Mouse (Mus musculus): Measurements from ENCODE around the gene Ap1g2. TPM values are rescaled to one million over a fixed set of nuclear protein-coding genes. Genes with fewer than 3 reads are reported as not detected.

The Ap1g2 gene
- polyA plus RNA-seq, 1 experiment from 2014 or later = 29.1 TPM

DNA sequence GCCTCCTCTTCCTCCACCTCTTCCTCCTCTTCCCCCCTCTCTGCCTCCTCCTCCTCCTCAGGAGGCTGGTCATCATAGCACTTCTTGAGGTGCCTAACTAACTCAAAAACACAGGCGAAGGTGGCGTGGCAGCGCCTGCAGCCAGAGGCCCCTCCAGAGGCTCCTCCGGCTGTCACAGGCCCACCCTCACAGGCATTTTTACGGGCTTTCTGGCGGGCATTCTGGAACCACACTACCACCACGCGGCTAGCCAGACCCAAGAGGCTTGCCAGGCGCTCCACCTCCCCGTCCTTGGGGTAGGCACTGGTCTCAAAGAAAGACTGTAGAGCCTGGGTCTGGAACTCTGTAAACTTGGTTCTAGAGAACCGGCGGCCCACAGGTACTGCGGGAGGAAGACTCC, 41.0 kb downstream of the Ap1g2 start:
- no peak overlapping the region for H3K4me2 ChIP-seq (replicated peaks)
- H3K27me3 ChIP-seq = no peaks in the 10 kb centered on the region
- H3K36me3 ChIP-seq = peaks cover 25% of the 10 kb centered on the region
- H3K9me3 ChIP-seq (replicated peaks) = no peaks in the 10 kb centered on the region
- no peak overlapping the region for H3K4me3 ChIP-seq (replicated peaks)
- no peak overlapping the region for H3K27ac ChIP-seq (replicated peaks)
- peaks cover 21% of the 10 kb centered on the region for H3K4me1 ChIP-seq
- no peak overlapping the region for H3K9ac ChIP-seq
- ATAC-seq (ENCODE audit: insufficient number of reproducible peaks, low FRiP score, low TSS enrichment, low read depth) = no peak
- 87% methylated on average over 13 of the region's 13 CpGs for WGBS

DNA sequence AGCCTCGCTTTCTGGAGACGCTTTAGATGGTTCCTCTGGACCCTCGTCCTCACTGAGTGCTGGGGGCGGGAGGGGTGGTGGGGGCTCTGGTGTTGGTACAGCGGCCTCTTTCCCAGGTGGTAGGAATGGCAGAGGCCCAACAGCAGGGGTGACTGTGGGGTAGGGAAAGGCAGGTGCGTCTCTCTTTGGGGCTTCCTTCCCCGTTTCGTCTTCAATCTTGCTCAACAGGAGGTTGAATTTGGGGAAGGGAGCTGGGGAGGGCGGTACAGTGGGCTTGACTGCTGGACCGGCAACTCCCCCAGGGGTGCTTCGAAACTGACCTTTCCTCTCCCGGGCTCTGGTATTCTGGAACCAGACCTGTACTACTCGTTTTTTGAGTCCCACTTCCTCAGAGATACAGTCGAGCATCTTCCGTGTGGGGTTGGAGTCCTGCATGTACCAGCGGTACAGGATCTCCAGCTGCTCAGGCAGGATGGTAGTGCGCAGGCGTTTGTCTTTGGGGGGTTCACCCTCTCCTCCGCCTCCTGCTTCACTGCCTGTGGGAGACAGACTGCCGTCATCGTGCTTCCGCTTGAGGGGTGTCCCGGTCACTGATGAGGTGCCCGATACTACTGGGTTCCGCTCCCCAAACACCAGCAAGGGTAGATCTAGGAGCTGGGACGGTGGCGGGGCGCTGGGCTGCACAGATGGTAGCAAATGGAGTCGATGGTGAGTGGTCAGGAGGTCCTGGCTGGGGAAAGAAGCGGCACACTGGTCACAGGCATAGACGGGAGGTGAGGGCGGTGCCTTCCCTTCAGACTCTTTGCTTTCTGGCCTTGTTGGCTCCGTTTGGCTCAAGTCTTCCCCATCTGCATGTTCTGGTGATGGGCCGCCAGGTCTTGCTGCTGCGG, 41.7 kb downstream of the Ap1g2 start:
- Histone ChIP-seq H3K27me3 (no peaks in the 10 kb centered on the region), H3K4me3 (replicated peaks) (no peak overlapping the region), H3K9ac (no peak overlapping the region), H3K27ac (replicated peaks) (no peak overlapping the region), H3K4me1 (peaks cover 23% of the 10 kb centered on the region), H3K9me3 (replicated peaks) (no peaks in the 10 kb centered on the region), H3K36me3 (peaks cover 25% of the 10 kb centered on the region), H3K4me2 (replicated peaks) (no peak overlapping the region)
- ATAC-seq (ENCODE audit: insufficient number of reproducible peaks, low FRiP score, low TSS enrichment, low read depth) = no peak
- 79% methylated on average over 35 of the region's 35 CpGs for WGBS

DNA sequence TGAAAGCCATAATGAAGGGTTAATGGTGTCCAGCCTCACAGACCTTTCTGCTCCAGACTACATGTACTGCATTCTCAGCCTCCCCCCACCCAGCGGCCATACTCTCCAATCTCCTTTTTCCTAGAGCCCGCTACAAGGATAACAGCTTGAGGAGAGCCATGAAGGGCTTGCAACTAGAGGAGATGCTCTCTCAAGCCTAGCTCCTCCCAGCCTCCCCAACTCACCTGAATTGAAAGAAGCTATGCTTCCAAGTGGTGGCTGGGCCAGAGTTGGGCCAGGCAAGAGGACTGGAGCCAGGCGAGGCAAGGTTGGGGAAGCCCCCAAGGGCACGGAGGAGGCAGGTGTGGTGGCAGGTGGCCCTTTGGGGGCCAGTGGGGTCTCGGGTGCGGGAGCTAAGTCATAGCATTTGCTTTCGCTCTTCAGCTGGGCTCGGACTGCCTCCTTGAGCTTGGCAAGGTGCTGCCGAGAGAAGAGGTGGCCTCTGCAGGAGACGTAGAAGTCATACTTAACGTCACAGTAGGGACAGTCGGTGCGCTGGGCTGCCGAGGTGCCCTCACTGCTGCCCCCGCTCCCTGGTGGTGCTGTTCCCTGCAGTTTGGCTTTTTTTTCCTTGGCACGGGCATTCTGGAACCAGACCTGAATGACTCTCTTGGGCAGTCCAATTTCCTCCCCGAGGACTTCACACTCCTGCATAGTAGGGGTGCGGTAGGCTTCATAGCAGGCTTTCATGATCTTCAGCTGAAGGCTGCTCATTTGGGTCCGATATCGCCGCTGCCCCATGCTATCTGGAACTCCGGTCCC, 42.6 kb downstream of the Ap1g2 start:
- WGBS = 84% methylated on average over 22 of the region's 22 CpGs
- peaks cover 29% of the 10 kb centered on the region for H3K4me1 ChIP-seq

DNA sequence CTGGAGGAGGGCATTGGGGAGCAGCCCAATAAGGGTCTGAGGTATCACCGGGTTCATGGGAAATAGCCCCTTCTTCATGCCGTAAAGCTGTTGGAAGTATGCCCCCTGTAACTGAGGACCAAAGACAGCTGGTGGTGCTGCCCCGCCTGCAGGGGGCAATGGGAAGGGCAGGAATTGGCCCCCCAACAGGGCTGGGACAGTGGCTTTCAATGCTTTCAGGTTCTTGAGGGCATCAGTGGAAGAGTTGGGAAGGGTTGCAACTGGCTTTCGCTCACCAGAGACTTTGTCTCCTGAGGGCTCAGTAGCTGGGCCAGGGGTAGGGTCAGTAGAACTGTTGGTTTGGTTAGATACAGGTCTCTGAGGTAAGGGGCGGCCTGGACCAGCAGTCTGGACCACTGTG, 43.3 kb downstream of the Ap1g2 start:
- WGBS = 89% methylated on average over 5 of the region's 5 CpGs
- Histone ChIP-seq H3K9ac (no peak overlapping the region), H3K4me1 (peaks cover 29% of the 10 kb centered on the region), H3K27ac (replicated peaks) (no peak overlapping the region), H3K9me3 (replicated peaks) (no peaks in the 10 kb centered on the region), H3K27me3 (no peaks in the 10 kb centered on the region), H3K4me2 (replicated peaks) (no peak overlapping the region), H3K4me3 (replicated peaks) (no peak overlapping the region), H3K36me3 (peaks cover 25% of the 10 kb centered on the region)
- ATAC-seq (ENCODE audit: insufficient number of reproducible peaks, low FRiP score, low TSS enrichment, low read depth) = no peak

More for the DNA sequence above, 42.6 kb downstream of the Ap1g2 start:
- Histone ChIP-seq H3K4me3 (replicated peaks) (no peak overlapping the region), H3K27ac (replicated peaks) (no peak overlapping the region), H3K27me3 (no peaks in the 10 kb centered on the region), H3K4me2 (replicated peaks) (no peak overlapping the region), H3K36me3 (peaks cover 25% of the 10 kb centered on the region), H3K9me3 (replicated peaks) (no peaks in the 10 kb centered on the region), H3K9ac (no peak overlapping the region)
- ATAC-seq (ENCODE audit: insufficient number of reproducible peaks, low FRiP score, low TSS enrichment, low read depth) = no peak

DNA sequence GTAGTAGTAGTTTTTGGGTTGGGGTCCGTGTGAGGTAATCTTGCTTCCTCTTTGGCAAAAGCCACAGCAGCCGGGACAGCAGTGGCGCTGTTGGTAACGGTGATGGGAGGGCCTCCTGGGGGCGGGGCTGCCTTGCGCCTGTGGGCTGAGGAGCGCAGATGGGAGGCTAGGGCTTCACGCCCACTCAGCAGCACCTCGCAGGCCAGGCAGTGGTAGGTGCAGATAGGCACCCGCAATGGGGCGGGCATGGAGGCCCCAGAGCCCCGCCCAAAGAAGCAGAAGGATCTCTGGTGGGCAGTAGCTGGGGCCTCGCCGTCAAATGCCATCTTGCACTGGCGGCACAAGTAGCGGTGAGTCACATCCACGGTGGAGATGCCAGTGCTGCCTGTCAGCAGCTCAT, 43.8 kb downstream of the Ap1g2 start:
- no peak overlapping the region for H3K9ac ChIP-seq
- no peak overlapping the region for H3K4me3 ChIP-seq (replicated peaks)
- H3K27ac ChIP-seq (replicated peaks) = no peak overlapping the region
- no peaks in the 10 kb centered on the region for H3K9me3 ChIP-seq (replicated peaks)
- no peak for ATAC-seq (ENCODE audit: insufficient number of reproducible peaks, low FRiP score, low TSS enrichment, low read depth)
- 23% methylated on average over 17 of the region's 17 CpGs for WGBS
- peak overlapping the region; percentile 38 for H3K4me2 ChIP-seq (replicated peaks)
- peaks cover 29% of the 10 kb centered on the region for H3K4me1 ChIP-seq
- no peaks in the 10 kb centered on the region for H3K27me3 ChIP-seq
- H3K36me3 ChIP-seq = peaks cover 23% of the 10 kb centered on the region

DNA sequence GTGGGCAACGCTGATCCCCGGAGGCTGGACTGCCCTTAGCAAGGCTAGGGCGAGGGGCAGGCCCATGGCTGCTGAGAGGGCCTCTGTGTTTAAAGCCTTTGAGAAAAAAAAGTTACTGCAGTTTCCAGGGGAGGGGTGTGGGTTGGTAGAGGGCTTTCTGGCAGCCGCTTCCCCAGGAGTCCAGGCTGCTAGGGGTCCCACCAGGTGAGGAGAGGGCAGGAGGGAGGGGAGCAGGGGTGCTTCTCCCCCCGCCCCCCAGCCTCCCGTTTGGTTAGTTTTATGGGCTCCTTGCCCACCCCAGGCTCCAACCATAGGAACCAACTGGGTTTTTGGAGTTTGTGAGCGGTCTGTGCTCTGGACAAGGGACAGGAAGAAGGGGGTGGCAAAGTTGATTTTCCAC, 44.5 kb downstream of the Ap1g2 start:
- Histone ChIP-seq H3K9ac (no peak overlapping the region), H3K27ac (replicated peaks) (no peak overlapping the region), H3K36me3 (peaks cover 19% of the 10 kb centered on the region), H3K27me3 (no peaks in the 10 kb centered on the region), H3K4me2 (replicated peaks) (no peak overlapping the region), H3K4me3 (replicated peaks) (no peak overlapping the region), H3K4me1 (peaks cover 29% of the 10 kb centered on the region), H3K9me3 (replicated peaks) (no peaks in the 10 kb centered on the region)
- 46% methylated on average over 7 of the region's 7 CpGs for WGBS
- ATAC-seq (ENCODE audit: insufficient number of reproducible peaks, low FRiP score, low TSS enrichment, low read depth) = no peak

DNA sequence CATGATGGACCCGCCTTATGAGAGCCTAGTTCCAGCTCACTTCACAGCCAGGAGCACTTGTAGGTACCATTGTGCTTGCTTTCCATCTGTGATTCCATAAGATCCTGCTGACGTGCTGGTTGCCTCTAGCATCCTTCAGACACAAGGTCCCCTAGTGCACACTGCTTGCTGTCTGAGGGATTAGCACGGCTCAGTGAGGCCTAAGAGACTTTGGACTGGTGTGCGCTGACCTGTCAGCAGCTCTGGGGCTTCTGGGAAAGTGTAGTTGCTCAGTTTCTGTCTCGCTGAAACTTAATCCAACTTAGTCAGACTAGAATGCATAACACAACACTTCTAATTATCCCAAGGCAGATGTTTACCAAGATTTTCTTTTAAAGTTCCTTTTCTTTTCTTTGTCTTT, 46.5 kb downstream of the Ap1g2 start:
- Histone ChIP-seq H3K4me2 (replicated peaks) (no peak overlapping the region), H3K4me1 (peaks cover 32% of the 10 kb centered on the region), H3K9ac (no peak overlapping the region), H3K9me3 (replicated peaks) (no peaks in the 10 kb centered on the region), H3K27ac (replicated peaks) (no peak overlapping the region), H3K27me3 (no peaks in the 10 kb centered on the region), H3K4me3 (replicated peaks) (no peak overlapping the region), H3K36me3 (peaks cover 4% of the 10 kb centered on the region; the same call in 1 of the 2 replicates)
- ATAC-seq (ENCODE audit: insufficient number of reproducible peaks, low FRiP score, low TSS enrichment, low read depth) = no peak
- WGBS = 51% methylated on average over 5 of the region's 5 CpGs

DNA sequence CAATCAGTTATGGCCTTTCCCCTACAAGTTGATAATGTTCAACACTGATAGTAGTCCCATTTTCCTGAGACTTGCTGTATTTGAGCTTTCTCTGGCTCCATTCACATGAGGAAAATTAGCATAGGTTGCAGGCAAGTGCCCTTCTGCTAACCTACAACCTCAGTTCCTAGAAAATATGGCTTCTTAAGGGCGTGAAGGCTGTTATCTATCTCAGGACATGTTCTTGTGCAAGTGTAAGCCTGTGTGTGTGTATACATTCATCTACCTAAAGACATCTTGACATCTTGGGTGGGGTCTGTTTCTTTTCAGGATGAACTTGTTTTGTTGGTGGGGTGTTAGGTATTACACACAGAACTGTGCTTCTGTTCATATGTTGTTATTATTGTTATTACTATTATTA, 47.4 kb downstream of the Ap1g2 start:
- Histone ChIP-seq H3K27ac (replicated peaks) (no peak overlapping the region), H3K36me3 (no peaks in the 10 kb centered on the region), H3K9me3 (replicated peaks) (no peaks in the 10 kb centered on the region), H3K4me2 (replicated peaks) (no peak overlapping the region), H3K4me1 (peaks cover 33% of the 10 kb centered on the region), H3K9ac (no peak overlapping the region), H3K27me3 (no peaks in the 10 kb centered on the region), H3K4me3 (replicated peaks) (no peak overlapping the region)
- WGBS = 69% methylated on average over 1 of the region's 1 CpGs
- ATAC-seq (ENCODE audit: insufficient number of reproducible peaks, low FRiP score, low TSS enrichment, low read depth) = no peak

DNA sequence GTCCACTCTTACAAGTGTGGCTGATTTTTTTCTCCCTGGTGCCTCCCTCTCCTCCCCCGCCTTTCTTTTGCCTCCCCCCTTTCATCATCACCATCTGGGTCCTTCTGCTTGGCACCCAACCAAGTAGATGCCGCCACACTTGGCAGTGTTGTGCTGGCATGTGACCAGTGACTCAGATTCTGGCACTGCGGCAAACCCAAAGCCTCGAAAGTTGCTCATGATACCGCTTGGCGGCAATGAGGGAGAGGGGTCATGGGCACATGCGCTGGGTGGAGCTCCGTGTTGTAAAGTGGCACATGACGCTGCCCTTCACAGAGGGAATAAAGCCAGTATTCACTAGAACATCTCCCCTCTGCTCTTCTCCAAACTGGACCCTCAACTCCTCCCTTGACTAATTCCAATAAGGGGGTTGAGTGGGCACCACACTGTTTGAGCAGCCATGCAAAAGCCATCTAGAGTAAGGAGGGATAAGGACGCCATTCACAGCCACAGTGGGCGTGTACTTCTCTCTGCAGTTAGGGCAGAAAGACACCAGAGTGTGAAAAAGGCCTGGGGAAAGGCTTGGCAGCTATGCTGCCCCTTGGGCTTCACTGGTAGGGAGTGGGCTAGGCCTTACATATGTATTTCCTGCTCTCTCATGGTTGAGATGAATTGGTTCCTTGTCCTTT, 51.1 kb downstream of the Ap1g2 start:
- WGBS = 67% methylated on average over 11 of the region's 11 CpGs
- H3K27me3 ChIP-seq = no peaks in the 10 kb centered on the region

DNA sequence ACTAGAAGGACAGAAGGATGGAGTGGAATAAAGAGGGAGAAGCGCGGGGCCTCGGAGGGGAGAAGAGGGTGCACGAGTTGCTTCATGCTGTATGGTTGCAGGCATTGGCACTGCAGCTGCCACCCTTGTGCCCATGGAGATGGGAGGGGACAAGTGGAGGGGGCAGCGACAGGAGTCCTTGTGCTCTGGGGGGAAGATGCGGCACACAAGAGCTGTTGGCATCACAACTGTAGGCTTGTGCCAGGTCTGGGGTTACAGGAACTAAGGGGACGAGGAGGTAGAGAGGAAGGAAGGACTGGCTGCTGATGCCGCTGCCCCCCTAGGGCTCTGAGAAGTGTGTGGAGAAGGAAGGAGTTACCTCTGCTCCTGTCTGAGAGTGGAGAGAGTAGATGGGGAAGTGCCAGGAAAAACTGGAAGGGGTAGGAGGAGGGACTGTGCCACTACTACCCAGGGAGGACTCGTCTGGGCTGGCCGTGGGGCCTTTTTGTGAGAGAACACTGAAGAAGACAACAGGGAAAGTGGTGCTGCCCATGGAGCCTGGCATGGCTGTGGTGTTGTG, 52.1 kb downstream of the Ap1g2 start:
- no peak overlapping the region for H3K4me3 ChIP-seq (replicated peaks)
- 84% methylated on average over 10 of the region's 10 CpGs for WGBS
- H3K9me3 ChIP-seq (replicated peaks) = no peaks in the 10 kb centered on the region
- no peaks in the 10 kb centered on the region for H3K27me3 ChIP-seq
- no peak overlapping the region for H3K27ac ChIP-seq (replicated peaks)
- H3K36me3 ChIP-seq = no peaks in the 10 kb centered on the region
- no peak overlapping the region for H3K9ac ChIP-seq
- H3K4me1 ChIP-seq = peaks cover 11% of the 10 kb centered on the region
- no peak overlapping the region for H3K4me2 ChIP-seq (replicated peaks)
- ATAC-seq (ENCODE audit: insufficient number of reproducible peaks, low FRiP score, low TSS enrichment, low read depth) = no peak

More for the DNA sequence above, 51.1 kb downstream of the Ap1g2 start:
- 0 out of 2 replicates have a peak, but pooled peaks have one; percentile 52 for ATAC-seq (ENCODE audit: insufficient number of reproducible peaks, low FRiP score, low TSS enrichment, low read depth)
- H3K4me3 ChIP-seq (replicated peaks) = no peak overlapping the region
- no peaks in the 10 kb centered on the region for H3K9me3 ChIP-seq (replicated peaks)
- no peaks in the 10 kb centered on the region for H3K36me3 ChIP-seq
- no peak overlapping the region for H3K9ac ChIP-seq
- no peak overlapping the region for H3K27ac ChIP-seq (replicated peaks)
- H3K4me2 ChIP-seq (replicated peaks) = no peak overlapping the region
- peaks cover 19% of the 10 kb centered on the region for H3K4me1 ChIP-seq

DNA sequence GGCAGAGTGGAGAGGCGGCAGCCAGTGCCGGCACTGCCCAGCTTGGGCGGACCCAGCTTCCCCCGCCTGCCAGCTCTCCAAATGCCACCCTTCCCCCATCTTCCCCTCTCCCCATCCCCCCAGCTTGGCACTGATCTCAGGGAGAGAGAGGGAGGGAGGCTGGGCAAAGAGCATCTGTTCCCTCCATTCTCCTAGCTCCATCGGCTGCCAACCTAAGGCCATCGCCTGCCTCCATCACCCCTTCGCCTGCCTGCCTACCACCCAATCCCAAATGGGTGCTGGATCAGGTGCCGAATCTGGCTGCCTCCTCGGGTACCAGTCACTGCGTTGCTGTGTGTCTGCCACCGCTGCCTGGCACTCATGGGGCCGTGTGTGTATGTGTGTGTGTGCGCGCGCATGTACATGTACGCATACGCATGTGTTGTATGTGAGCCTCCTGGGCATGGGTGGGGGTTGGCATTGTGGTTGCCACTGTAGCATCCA, 52.6 kb downstream of the Ap1g2 start:
- Histone ChIP-seq H3K36me3 (no peaks in the 10 kb centered on the region), H3K9me3 (replicated peaks) (no peaks in the 10 kb centered on the region), H3K4me2 (replicated peaks) (no peak overlapping the region), H3K4me1 (peaks cover 10% of the 10 kb centered on the region), H3K4me3 (replicated peaks) (no peak overlapping the region), H3K9ac (no peak overlapping the region), H3K27ac (replicated peaks) (no peak overlapping the region), H3K27me3 (no peaks in the 10 kb centered on the region)
- ATAC-seq (ENCODE audit: insufficient number of reproducible peaks, low FRiP score, low TSS enrichment, low read depth) = peak; percentile 20; the same call in 1 of the 2 replicates
- WGBS = 84% methylated on average over 17 of the region's 17 CpGs
